Mouse (Mus musculus) left cerebral cortex, postnatal 36 days (tissue): ENCODE results near the gene Kif1c. TPM values are rescaled to one million over a fixed set of nuclear protein-coding genes. Genes with fewer than 3 reads are reported as not detected.
"Not testable (repeated sequence)": the region's sequence is repeated elsewhere in the genome, so short reads cannot be mapped to it uniquely, and the experiment has no call there.

Experiments used
- DNase-seq, 2 experiments: peaks; one replicate each; pipeline ENCODE4 v3.0.0; 2021 to 2022; ENCODE audit warnings: low spot score in 2 of 2, mixed read lengths in 1 of 2
- intact Hi-C: fragments of 180-260 bp; cut with DNase I; formaldehyde crosslinking; loops from one replicate; pipeline ENCODE4 v1.15.1; 2025
- total RNA-seq, 2 experiments: library from RNA; stranded (reverse); gene quantifications; 2 replicates each; pipeline ENCODE4 v1.2.3; 2021

Kif1c gene
- total RNA-seq, 2 experiments from 2014 or later = 58.9 to 59.3 TPM

GRCm38 (mm10) chr11:70730427-70731038 lies 30.2 kb downstream of the Kif1c start:
- intact Hi-C loops = no loop called here
- DNase-seq = no peak

GRCm38 (mm10) chr11:70731178-70731577 lies 30.8 kb downstream of the Kif1c start:
- intact Hi-C loops = no loop called here
- peak; percentile 25 to 44 for DNase-seq

- no peak for DNase-seq
- intact Hi-C loops = no loop called here
Measured at GRCm38 (mm10) chr11:70733256-70733655, 32.9 kb downstream of the Kif1c start.

- DNase-seq = no peak
- intact Hi-C loops = no loop called here
Measured at GRCm38 (mm10) chr11:70737749-70738148, 37.4 kb downstream of the Kif1c start.

GRCm38 (mm10) chr11:70741603-70742002 lies 41.3 kb downstream of the Kif1c start:
- intact Hi-C loops = no loop called here
- DNase-seq = no peak

- intact Hi-C loops = no loop called here
- DNase-seq = peak in 1 of 2 experiments; percentile 1
Measured at GRCm38 (mm10) chr11:70742117-70742516, 41.8 kb downstream of the Kif1c start.

- peak in 1 of 2 experiments; percentile 11 for DNase-seq
- intact Hi-C loops = no loop called here
Measured at GRCm38 (mm10) chr11:70742581-70743459, 42.5 kb downstream of the Kif1c start.

- DNase-seq = no peak
- intact Hi-C loops = no loop called here
Measured at GRCm38 (mm10) chr11:70745636-70746035, 45.3 kb downstream of the Kif1c start.

- intact Hi-C loops = no loop called here
- DNase-seq = no peak
Measured at GRCm38 (mm10) chr11:70747876-70748545, 47.7 kb downstream of the Kif1c start.

GRCm38 (mm10) chr11:70752337-70753017 lies 52.1 kb downstream of the Kif1c start:
- intact Hi-C loops = loop anchor here (5.0 to 10.0 kb wide), 2 partner anchors 235 to 318 kb away; partner anchors contain the start of genes Arrb2 and Gltpd2
- DNase-seq = no peak

GRCm38 (mm10) chr11:70753146-70753545 lies 52.8 kb downstream of the Kif1c start:
- intact Hi-C loops = loop anchor here (5.0 to 10.0 kb wide), 2 partner anchors 236 to 318 kb away; partner anchors contain the start of genes Arrb2 and Gltpd2
- DNase-seq = no peak

- no peak for DNase-seq
- intact Hi-C loops = loop anchor here (5.0 to 10.0 kb wide), 2 partner anchors 237 to 320 kb away; partner anchors contain the start of genes Arrb2 and Gltpd2
Measured at GRCm38 (mm10) chr11:70754476-70754875, 54.1 kb downstream of the Kif1c start.

- intact Hi-C loops = loop anchor here (5.0 to 10.0 kb wide), 5 partner anchors 53 to 320 kb away; partner anchors contain the start of genes Arrb2, Camta2, Gltpd2 and Inca1
- no peak for DNase-seq
Measured at GRCm38 (mm10) chr11:70754958-70755357, 54.6 kb downstream of the Kif1c start.

GRCm38 (mm10) chr11:70755645-70756044 lies 55.3 kb downstream of the Kif1c start:
- DNase-seq = peak; percentile 65 to 79
- intact Hi-C loops = loop anchor here (5.0 to 10.0 kb wide), 4 partner anchors 53 to 321 kb away; partner anchors contain the start of genes Arrb2, Camta2, Inca1 and Kif1c

- intact Hi-C loops = loop anchor here (10.0 kb wide), 1 partner anchor 346 kb away; the partner anchor contains the start of gene Pelp1
- not testable (repeated sequence) for DNase-seq
Measured at GRCm38 (mm10) chr11:70760446-70760845, 60.1 kb downstream of the Kif1c start.

GRCm38 (mm10) chr11:70762641-70763040 lies 62.3 kb downstream of the Kif1c start:
- intact Hi-C loops = loop anchor here (10.0 kb wide), 1 partner anchor 348 kb away; the partner anchor contains the start of gene Pelp1
- no peak for DNase-seq

GRCm38 (mm10) chr11:70763582-70763935 lies 63.2 kb downstream of the Kif1c start:
- no peak for DNase-seq
- intact Hi-C loops = loop anchor here (10.0 kb wide), 1 partner anchor 349 kb away; the partner anchor contains the start of gene Pelp1

GRCm38 (mm10) chr11:70763936-70764808 lies 63.8 kb downstream of the Kif1c start, which contains the start of gene Zfp3:
Gene Zfp3, plus strand, starts transcription at chr11:70764209.
- peak; percentile 88 to 90 for DNase-seq

More at GRCm38 (mm10) chr11:70763936-70764808, 63.8 kb downstream of the Kif1c start, which contains the start of gene Zfp3:
- intact Hi-C loops = loop anchor here (10.0 kb wide), 1 partner anchor 349 kb away; the partner anchor contains the start of gene Pelp1
